Mouse (Mus musculus) forebrain, embryonic 11.5 days (tissue): ENCODE data around the gene Nup85. TPM values are rescaled to one million over a fixed set of nuclear protein-coding genes. Genes with fewer than 3 reads are reported as not detected.

Source experiments
- ATAC-seq: fragments of 200-750 bp; cut with Nextera tagmentation; replicated peaks from 2 replicates; pipeline ENCODE4 v1.8.0; 2017; ENCODE audit warnings: moderate TSS enrichment; ENCODE audit not compliant: low FRiP score
- DNase-seq: peaks from one replicate; pipeline ENCODE4 v3.0.0-alpha.2; 2017; ENCODE audit warnings: low spot score
- H3K27ac ChIP-seq: fragments of 300-500 bp; sonication (generic); 2 replicates; pipeline ENCODE4 v1.5.1; 2014; ENCODE audit warnings: low read depth, low read length
- H3K27me3 ChIP-seq: fragments of 300-500 bp; sonication (generic); 2 replicates; pipeline ENCODE4 v1.6.1; 2014; ENCODE audit warnings: mild to moderate bottlenecking, low read length, mixed read lengths; ENCODE audit not compliant: control insufficient read depth, insufficient read depth
- H3K36me3 ChIP-seq: fragments of 300-500 bp; sonication (generic); 2 replicates; pipeline ENCODE4 v1.6.1; 2014; ENCODE audit warnings: mild to moderate bottlenecking, low read length, moderate library complexity, mixed read lengths; ENCODE audit not compliant: control insufficient read depth, insufficient read depth
- H3K4me1 ChIP-seq: fragments of 300-500 bp; sonication (generic); replicated peaks from 2 replicates; pipeline ENCODE4 v1.6.1; 2014; ENCODE audit warnings: low read length, mixed read lengths; ENCODE audit not compliant: control insufficient read depth, insufficient read depth
- H3K4me2 ChIP-seq: fragments of 300-500 bp; sonication (generic); 2 replicates; pipeline ENCODE4 v1.6.1; 2014; ENCODE audit warnings: low read depth, mild to moderate bottlenecking, low read length, moderate library complexity, mixed read lengths; ENCODE audit not compliant: severe bottlenecking
- H3K4me3 ChIP-seq: fragments of 300-500 bp; sonication (generic); 2 replicates; pipeline ENCODE4 v1.5.1; 2014; ENCODE audit warnings: low read depth, low read length
- H3K9ac ChIP-seq: fragments of 300-500 bp; sonication (generic); 2 replicates; pipeline ENCODE4 v1.6.1; 2014; ENCODE audit warnings: low read length
- H3K9me3 ChIP-seq: fragments of 300-500 bp; sonication (generic); 2 replicates; pipeline ENCODE4 v1.6.1; 2016; ENCODE audit warnings: low read length, mixed read lengths; ENCODE audit not compliant: control insufficient read depth
- WGBS: fragments of 180-500 bp; shearing (Covaris S2); extraction: QIAGEN DNeasy Blood & Tissue Kit; methylation state at CpG from one replicate; pipeline ENCODE4 v1.1.7; 2014; 5-methylcytosine and 5-hydroxymethylcytosine counted together
- polyA plus RNA-seq: library from polyadenylated mRNA; unstranded; fragments of >200 nt; fragmentation: Nextera tagmentation; extraction: Ambion mirVana; gene quantifications from 2 replicates; pipeline ENCODE4 v1.2.1, GENCODE M21; 2014

Nup85 gene
- polyA plus RNA-seq: 236 and 245 TPM in 2 replicates

DNA sequence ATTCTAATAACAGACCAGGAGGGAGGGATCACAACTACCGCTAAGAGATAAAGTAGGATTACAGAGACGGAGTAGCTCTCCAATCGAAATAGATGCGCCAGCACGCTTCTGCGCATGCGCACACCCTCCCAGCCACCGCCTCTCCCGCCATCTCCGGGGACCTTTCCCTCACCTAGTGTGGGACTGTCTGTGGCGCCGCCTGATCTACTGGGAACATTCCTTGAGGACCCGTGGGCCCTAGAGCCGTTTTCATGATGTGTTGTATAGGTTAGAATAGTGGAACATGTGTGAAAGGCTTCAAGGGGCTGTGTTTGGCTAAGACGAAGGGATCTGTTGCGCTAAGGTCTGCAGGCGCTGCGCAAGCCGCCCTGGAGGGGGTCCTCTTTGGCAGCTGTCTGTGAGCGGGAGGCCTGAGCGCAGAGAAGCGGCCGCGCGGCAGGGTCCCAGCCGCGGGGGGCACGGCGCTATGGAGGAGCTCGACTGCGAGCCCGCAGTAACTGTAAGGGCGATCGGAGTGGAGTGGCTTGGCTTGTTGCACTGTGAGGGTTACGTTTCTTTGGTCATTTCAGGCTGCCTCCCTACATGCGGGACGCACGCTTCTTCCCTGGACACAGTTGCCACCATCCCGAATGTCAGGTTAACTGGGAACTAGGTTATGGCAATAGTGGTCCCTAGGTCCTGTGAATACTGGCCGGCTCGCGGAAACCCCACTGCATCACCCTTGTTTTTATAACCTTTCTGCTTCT is at the start of gene Nup85:
Gene Nup85 (plus strand): TSS at position 371 of the 746 bp plus-strand sequence.
- peak; percentile 99 for DNase-seq
- ATAC-seq: peak; percentile 92
- under 1% methylated on average over 42 of the region's 42 CpGs for WGBS
- peak within 1 kb of the TSS; percentile 72 for H3K4me3 ChIP-seq
- H3K9ac ChIP-seq: peak within 1 kb of the TSS; percentile 81
- peak within 1 kb of the TSS; percentile 77 for H3K27ac ChIP-seq
- H3K4me1 ChIP-seq: peaks cover 4% of the 10 kb centered on the region; the same call in 1 of the 2 replicates
- no peaks in the 10 kb centered on the region for H3K9me3 ChIP-seq
- no peaks in the 10 kb centered on the region; the same call in 1 of the 2 replicates for H3K36me3 ChIP-seq
- no peaks in the 10 kb centered on the region for H3K27me3 ChIP-seq
- peak within 1 kb of the TSS; percentile 52 for H3K4me2 ChIP-seq

GRCm38 (mm10) chr11:115515021-115515420 is 49.2 kb upstream of the Nup85 start:
- ATAC-seq: no peak
- no peak for DNase-seq
- Histone ChIP-seq H3K9me3 (no peaks in the 10 kb centered on the region), H3K9ac (no peak overlapping the region), H3K36me3 (no peaks in the 10 kb centered on the region), H3K27me3 (no peaks in the 10 kb centered on the region), H3K4me3 (no peak overlapping the region), H3K4me1 (peaks cover 17% of the 10 kb centered on the region), H3K4me2 (no peak overlapping the region), H3K27ac (no peak overlapping the region)
- WGBS: 75% methylated on average over 6 of the region's 6 CpGs

GRCm38 (mm10) chr11:115516942-115517341 is 47.3 kb upstream of the Nup85 start:
- WGBS: 85% methylated on average over 5 of the region's 5 CpGs
- no peak for DNase-seq

GRCm38 (mm10) chr11:115518693-115519092 is 45.5 kb upstream of the Nup85 start:
- no peak overlapping the region for H3K27ac ChIP-seq
- H3K4me3 ChIP-seq: no peak overlapping the region
- no peaks in the 10 kb centered on the region for H3K9me3 ChIP-seq
- no peak for DNase-seq
- H3K4me2 ChIP-seq: no peak overlapping the region
- WGBS: 82% methylated on average over 9 of the region's 9 CpGs
- H3K27me3 ChIP-seq: no peaks in the 10 kb centered on the region
- H3K4me1 ChIP-seq: no peaks in the 10 kb centered on the region
- ATAC-seq: no peak
- H3K36me3 ChIP-seq: peaks cover 2% of the 10 kb centered on the region; the same call in 1 of the 2 replicates
- no peak overlapping the region for H3K9ac ChIP-seq

More at GRCm38 (mm10) chr11:115516942-115517341, 47.3 kb upstream of the Nup85 start:
- Histone ChIP-seq H3K27me3 (no peaks in the 10 kb centered on the region), H3K36me3 (no peaks in the 10 kb centered on the region), H3K27ac (no peak overlapping the region), H3K4me1 (0 out of 2 replicates have a peak, but pooled peaks cover 2% of the 10 kb centered on the region), H3K9ac (no peak overlapping the region), H3K4me2 (no peak overlapping the region), H3K9me3 (no peaks in the 10 kb centered on the region), H3K4me3 (no peak overlapping the region)
- ATAC-seq: no peak

- no peak overlapping the region for H3K4me2 ChIP-seq
- H3K36me3 ChIP-seq: peaks cover 2% of the 10 kb centered on the region; the same call in 1 of the 2 replicates
- H3K4me3 ChIP-seq: no peak overlapping the region
- ATAC-seq: no peak
- no peaks in the 10 kb centered on the region for H3K9me3 ChIP-seq
- 94% methylated on average over 3 of the region's 3 CpGs for WGBS
- no peak overlapping the region for H3K27ac ChIP-seq
- H3K27me3 ChIP-seq: no peaks in the 10 kb centered on the region
- H3K4me1 ChIP-seq: no peaks in the 10 kb centered on the region
- no peak for DNase-seq
- no peak overlapping the region for H3K9ac ChIP-seq
These were observed 44.7 kb upstream of the Nup85 start for GRCm38 (mm10) chr11:115519581-115519980.

- H3K4me1 ChIP-seq: no peaks in the 10 kb centered on the region
- H3K36me3 ChIP-seq: peaks cover 2% of the 10 kb centered on the region; the same call in 1 of the 2 replicates
- ATAC-seq (no peak), DNase-seq (no peak)
- WGBS: 59% methylated on average over 2 of the region's 2 CpGs
- H3K27me3 ChIP-seq: no peaks in the 10 kb centered on the region
- H3K27ac ChIP-seq: no peak overlapping the region
- H3K4me2 ChIP-seq: no peak overlapping the region
- no peak overlapping the region for H3K9ac ChIP-seq
- no peaks in the 10 kb centered on the region for H3K9me3 ChIP-seq
- H3K4me3 ChIP-seq: no peak overlapping the region
These were observed 44.0 kb upstream of the Nup85 start for GRCm38 (mm10) chr11:115520218-115520617.

GRCm38 (mm10) chr11:115521080-115521479 is 43.2 kb upstream of the Nup85 start:
- ATAC-seq (no peak), DNase-seq (no peak)
- H3K27me3 ChIP-seq: no peaks in the 10 kb centered on the region
- no peaks in the 10 kb centered on the region for H3K4me1 ChIP-seq
- H3K4me2 ChIP-seq: no peak overlapping the region
- no peak overlapping the region for H3K27ac ChIP-seq
- H3K36me3 ChIP-seq: peaks cover 5% of the 10 kb centered on the region; the same call in 1 of the 2 replicates
- whole genome bisulfite sequencing: 84% methylated on average over 4 of the region's 4 CpGs
- H3K4me3 ChIP-seq: no peak overlapping the region
- H3K9ac ChIP-seq: no peak overlapping the region
- no peaks in the 10 kb centered on the region for H3K9me3 ChIP-seq

DNA sequence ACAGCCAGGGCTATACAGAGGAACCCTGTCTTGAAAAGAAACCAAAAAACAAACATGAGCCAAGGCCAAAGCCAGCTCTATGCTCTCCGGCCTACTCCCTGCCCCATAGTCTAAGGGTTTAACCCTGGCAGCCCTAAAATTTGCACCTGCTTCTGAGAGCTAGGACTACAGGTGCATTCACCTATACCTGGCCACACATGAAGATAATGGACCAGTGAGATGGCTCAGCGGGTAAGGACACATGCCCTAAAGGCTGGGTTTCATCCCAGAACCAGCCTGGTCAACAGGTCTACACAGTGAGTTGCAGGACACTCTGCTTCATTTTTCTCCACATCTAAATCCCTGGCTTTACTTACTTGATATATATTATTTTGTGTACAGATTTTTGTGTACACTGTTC is 42.0 kb upstream of the Nup85 start:
- H3K36me3 ChIP-seq: peaks cover 6% of the 10 kb centered on the region; the same call in 1 of the 2 replicates
- H3K27ac ChIP-seq: no peak overlapping the region
- H3K4me1 ChIP-seq: no peaks in the 10 kb centered on the region
- no peak for ATAC-seq
- no peak for DNase-seq
- H3K9ac ChIP-seq: no peak overlapping the region
- H3K27me3 ChIP-seq: no peaks in the 10 kb centered on the region
- no peak overlapping the region for H3K4me2 ChIP-seq
- WGBS: 84% methylated on average over 2 of the region's 2 CpGs
- no peaks in the 10 kb centered on the region for H3K9me3 ChIP-seq
- H3K4me3 ChIP-seq: no peak overlapping the region

DNA sequence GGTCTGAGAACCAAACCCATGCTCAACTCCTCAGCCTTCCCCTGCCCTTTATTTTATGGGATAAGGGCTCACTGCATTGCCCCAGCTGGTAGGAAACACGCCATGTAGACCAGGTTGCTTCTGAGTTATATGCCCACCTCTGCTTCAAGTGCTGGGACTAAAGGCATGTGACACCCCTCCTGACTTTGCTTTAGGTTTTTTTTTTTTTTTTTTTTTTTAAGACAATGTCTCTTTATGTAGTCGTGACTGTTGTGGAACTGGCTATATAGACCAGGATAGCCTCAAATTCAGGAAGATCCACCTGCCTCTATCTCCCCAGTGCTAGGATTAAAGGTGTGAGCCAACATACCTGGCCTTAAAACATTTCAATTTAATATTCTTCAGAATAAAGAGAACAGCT is 41.5 kb upstream of the Nup85 start:
- peaks cover 6% of the 10 kb centered on the region; the same call in 1 of the 2 replicates for H3K36me3 ChIP-seq
- no peak overlapping the region for H3K9ac ChIP-seq
- H3K4me2 ChIP-seq: no peak overlapping the region
- no peaks in the 10 kb centered on the region for H3K4me1 ChIP-seq
- 77% methylated on average over 2 of the region's 2 CpGs for WGBS
- ATAC-seq: no peak
- no peaks in the 10 kb centered on the region for H3K27me3 ChIP-seq
- no peaks in the 10 kb centered on the region for H3K9me3 ChIP-seq
- H3K27ac ChIP-seq: no peak overlapping the region
- H3K4me3 ChIP-seq: no peak overlapping the region
- DNase-seq: no peak
